Mouse (Mus musculus): ENCODE results near the gene Slc39a11. TPM values are rescaled to one million over a fixed set of nuclear protein-coding genes. Genes with fewer than 3 reads are reported as not detected.
A peak's percentile ranks its signal among the peaks of the same experiment; 100 is the strongest.

The Slc39a11 gene
- total RNA-seq, 2 experiments from 2014 or later = 24.8 to 36.9 TPM

DNA sequence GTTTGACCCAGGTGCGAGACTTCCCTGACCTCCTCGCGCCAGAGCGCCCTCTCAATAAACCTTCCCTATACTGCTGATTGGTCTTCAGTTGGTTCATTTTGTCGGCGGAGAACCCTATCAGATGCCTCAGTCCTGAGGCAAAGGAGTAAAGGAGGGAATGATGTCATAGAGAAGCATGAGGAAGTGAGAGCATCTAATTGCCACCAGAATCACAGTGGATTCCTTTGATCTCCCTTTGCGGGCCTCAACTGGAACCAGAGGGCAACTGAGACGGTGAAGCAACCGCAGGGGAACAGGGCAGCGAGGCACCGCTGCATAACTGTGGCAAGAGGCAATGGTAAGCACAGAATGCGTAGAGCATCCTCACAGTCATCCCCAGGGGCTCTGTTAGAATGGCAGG, 11.2 kb downstream of the Slc39a11 start:
- peak; percentile 89 for ATAC-seq (replicated peaks; ENCODE audit: poor library complexity, severe bottlenecking)

DNA sequence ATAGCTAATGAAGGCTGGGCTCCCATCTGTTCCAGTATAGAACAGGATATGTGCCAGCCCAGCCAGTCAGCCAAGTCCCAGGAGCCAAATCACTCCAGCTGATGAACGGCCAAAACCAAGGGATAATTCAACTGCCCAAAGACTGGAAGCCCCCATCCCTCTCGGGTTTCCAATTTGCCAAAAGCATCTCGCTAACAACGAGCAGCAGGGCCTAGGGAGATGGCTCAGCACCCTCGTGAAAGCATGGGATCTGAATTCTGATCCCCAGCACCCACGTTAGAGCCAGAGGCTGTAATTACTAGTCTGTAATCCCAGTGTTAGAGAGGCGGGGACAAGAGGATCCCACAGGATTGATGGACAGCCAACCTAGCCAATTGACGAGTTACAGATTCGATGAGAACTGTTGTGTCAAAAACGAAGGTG, 15.2 kb downstream of the Slc39a11 start:
- no peak for ATAC-seq (replicated peaks; ENCODE audit: poor library complexity, severe bottlenecking)

DNA sequence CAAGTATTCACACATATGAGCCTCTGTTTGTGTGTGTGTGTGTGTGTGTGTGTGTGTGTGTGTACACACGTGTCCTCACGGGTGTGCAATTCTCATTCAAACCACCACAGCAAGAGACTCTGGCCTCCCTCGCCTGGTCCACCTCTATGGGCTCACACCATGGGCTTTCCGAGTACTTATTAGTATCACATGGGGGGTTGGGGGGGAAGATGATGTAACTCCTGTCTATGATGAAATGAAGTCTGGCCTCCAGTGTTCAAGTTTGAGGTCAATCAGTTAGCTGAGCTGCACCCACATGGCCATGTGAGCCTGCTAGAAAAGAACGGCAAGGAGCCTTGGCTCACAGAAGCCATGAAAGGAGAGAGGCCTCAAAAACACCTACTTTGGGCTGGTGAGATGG, 16.5 kb downstream of the Slc39a11 start:
- ATAC-seq (replicated peaks; ENCODE audit: poor library complexity, severe bottlenecking) = peak; percentile 77

DNA sequence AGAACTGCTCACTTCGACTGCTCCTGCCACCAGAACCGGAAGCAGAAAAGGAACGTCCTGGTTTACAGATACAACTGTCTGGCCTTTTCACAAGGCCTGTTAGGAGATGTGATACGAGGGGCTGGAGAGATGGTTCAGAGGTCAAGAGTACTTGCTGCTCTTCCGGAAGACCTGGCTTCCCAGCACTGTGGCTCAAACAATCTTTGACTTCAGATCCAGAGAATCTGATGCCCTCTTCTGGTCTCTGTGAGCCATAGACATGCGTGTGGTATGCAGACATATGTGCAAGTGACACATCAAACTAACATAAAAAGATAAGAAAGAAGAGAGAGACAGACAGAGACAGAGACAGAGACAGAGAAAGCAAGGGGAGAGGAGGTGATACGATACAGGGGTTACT, 17.6 kb downstream of the Slc39a11 start:
- ATAC-seq (replicated peaks; ENCODE audit: poor library complexity, severe bottlenecking) = no peak

DNA sequence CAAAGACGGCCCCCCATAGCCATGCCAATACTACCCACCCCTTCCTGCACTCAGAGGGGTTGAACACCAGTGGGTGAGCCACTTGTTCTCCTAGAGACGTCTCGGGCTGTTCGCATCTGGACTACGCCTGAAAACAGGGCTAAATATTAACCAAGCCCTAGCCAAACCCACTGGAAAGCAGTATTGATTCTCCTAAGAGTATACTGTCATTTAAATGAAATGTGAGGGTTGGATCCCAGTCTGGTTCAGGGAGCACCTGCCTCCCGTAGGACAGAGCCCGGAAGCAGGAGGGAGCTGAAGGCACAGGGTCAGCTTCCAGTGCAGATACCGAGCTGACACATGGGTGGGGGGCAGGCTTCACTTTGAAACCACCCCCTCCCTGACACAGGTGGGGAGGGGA, 18.0 kb downstream of the Slc39a11 start:
- no peak for ATAC-seq (replicated peaks; ENCODE audit: poor library complexity, severe bottlenecking)

DNA sequence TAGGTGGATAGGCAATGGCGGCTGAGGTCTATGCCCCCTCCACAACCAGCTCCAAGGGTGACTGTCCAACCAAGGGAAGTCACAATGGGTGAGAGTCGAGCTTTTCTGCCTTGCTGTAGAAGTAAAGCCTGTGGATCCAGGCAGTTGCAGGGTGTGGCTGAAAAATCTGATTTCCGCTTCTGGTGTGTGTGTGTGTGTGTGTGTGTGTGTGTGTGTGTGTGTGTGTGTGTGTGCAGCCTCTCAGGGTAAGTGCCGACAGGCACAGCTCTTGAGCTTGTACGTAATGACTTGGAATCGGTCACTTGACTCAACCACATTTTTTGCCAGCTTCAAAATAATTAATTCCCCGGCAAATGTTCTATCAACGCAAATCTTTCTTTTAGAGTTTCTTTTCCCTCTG, 18.6 kb downstream of the Slc39a11 start:
- no peak for ATAC-seq (replicated peaks; ENCODE audit: poor library complexity, severe bottlenecking)

DNA sequence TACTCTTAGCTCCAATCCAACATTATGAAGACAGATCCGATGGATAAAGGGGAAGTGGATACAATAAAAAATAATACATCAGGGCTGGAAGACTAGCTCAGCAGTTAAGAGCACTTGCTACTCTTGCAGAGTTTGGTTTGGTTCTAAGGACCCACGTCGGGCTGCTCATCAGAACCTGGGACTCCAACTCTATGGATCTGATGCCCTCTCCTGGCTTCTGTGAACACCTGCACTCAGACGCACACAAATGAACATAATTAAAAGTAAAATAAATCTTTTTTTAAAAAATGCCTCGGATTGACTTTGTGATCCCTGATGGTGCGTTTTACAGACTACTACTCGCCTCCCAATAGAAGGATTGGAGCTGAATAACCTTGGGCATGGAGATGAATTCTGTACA, 19.2 kb downstream of the Slc39a11 start:
- no peak for ATAC-seq (replicated peaks; ENCODE audit: poor library complexity, severe bottlenecking)

DNA sequence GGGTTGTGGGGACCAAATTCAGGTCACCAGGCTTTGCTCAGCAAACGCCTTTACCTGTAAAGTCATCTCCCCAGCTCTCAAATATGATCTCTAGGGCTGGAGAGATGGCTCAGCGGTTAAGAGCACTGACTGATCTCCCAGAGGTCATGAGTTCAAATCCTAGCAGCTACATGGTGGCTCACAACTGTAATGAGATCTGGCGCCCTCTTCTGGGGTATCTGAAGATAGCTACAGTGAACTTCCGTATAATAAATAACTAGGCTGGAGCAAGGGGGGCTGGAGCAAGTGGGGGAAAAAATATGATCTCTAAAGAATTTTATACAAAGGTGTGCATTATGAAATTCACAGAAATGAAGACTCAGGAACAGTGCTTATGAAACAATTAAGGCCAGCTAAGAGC, 22.1 kb downstream of the Slc39a11 start:
- no peak; the same call in 1 of the 2 replicates for ATAC-seq (replicated peaks; ENCODE audit: poor library complexity, severe bottlenecking)

DNA sequence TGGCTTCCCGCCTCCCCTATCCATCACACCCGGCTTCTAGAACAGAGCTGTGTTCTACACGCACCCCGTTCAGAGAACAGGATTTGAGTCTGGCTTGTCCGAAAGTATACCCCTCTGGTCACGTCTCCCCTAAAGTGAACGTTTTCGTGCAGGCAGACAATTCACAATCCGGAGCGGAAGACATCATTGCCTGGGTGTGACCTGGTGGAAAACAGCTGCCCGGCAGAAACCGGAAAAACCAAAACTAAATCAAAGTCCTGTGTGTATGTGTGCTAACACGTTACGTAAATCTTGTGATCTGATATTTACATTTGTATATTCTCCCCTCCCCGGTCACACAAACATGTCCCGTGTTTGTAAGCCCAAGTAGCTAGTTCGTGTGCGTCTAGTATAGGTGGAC, 24.4 kb downstream of the Slc39a11 start:
- ATAC-seq (replicated peaks; ENCODE audit: poor library complexity, severe bottlenecking) = no peak

DNA sequence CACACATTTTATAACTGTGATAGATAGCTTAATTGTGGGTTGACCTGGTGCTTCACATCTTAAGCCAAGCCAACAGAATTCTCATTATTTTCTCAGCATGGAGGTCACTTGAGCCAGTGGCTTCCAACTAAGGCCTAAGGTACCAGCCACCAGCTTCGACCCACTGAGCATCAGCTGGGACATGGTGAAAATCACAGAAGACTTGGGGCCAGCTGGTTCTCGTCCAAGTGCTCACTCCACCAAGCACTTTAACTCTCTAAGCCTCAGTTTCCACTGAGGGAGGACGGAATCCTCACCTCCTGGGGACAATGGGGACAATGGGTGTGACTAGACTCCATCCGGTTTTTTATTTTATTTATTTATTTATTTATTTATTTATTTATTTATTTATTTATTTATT, 27.9 kb downstream of the Slc39a11 start:
- ATAC-seq (replicated peaks; ENCODE audit: poor library complexity, severe bottlenecking) = no peak

DNA sequence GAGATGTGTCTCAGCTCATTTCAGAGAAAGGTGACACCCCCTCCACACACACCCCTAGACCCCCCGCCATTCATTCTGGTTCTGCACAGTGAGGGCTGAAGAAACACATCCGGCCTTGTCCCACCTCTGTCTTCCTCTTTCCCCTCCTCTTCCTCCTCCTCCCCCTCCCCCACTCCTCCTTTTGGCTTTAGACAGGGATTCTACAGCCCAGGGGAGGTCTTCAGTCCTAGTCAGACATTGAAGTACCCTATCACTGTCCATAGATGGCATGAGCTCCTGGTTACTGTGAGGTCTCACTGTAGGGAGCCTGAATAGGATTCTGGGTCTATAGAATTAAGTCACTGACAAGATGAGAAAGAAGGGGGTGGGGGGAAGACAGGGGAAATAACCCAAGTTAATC, 28.9 kb downstream of the Slc39a11 start:
- ATAC-seq (replicated peaks; ENCODE audit: poor library complexity, severe bottlenecking) = no peak

DNA sequence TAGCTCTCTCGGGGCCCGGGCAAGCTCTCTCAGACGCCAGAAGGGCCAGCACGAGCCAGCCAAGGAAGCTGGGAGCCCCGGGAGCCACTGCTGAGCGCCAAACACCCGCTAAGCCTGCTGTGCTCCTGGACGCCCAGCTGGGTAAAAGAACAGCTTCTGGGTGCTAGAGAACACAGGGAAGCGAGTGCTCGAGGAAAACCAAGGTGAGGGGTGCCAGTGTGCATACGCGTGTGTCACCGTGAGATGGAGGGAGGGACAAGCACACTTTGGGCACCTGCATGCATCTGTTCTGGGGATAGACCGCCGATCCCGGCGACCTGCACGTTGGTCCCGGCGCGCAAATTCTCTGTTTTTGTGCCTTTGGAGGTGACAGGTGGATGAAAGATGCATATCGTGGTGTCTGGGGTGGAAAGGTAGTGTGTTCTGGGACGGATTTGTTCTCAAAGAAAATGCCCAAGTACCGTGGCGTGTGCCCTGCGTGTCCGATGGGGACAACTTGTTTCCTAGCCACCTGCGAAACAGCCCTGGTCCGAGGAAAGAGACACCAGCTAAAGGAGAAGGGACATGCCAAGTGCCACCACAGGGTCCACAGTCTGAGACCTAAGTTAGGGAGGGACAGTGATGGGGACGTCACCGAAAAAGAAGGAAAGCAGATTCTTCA, 30.3 kb downstream of the Slc39a11 start:
- no peak for ATAC-seq (replicated peaks; ENCODE audit: poor library complexity, severe bottlenecking)

DNA sequence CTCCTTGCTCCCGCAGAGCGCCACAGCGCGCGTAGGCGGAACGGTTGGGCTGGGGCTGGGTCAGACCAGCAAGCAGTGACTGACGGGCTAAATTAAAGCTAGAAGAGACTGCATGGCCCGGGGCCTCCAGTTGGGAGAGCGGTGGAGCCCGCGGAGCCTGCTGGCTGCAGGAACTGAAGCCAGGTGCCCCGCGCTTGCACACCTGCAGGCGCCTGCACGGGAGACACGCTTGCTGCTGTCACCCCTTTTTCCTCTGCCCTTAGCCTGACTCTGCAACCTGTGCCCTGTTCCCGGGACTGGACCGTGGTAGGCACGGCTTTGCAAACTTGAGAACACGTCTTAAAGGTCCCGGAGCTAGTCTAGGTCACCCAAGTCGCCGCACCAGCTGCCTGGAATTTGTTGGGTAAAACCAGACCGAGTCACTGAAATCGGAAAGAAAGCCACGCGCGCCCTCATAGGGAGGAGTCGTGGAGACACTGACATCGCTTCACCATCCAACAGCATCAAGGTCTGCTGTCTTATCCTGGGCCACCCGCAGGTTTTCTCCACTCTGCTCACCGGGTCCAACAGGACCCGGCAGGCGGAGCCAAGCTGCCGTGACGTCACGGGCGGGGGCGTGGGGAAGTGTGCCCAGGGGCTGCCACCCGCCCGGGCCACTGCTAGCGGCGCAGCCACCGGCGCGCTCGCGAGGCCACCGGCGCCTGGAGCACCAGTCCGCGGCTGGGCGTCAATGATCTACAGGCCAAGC, 31.0 kb downstream of the Slc39a11 start, which contains the start of gene Sstr2:
Sstr2 (plus strand) TSS at position 671 of the 748 bp plus-strand sequence.
- ATAC-seq (replicated peaks; ENCODE audit: poor library complexity, severe bottlenecking) = peak; percentile 62

DNA sequence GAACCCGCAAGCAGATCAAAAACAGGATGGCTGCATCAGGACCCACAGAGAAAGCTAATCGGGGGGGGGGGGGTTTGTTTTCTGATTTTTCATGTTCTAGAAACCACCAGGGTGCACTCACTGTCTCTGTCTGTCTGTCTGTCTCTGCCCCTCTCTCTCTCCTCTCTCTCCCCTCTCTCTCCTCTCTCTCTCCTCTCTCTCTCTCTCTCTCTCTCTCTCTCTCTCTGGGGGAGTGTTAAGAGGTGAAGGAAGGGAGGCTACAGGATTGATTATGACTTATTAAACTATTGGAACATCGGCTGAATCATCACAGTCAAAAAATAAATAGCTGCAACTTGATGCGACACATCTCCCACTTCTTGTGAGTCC, 31.6 kb downstream of the Slc39a11 start:
- no peak for ATAC-seq (replicated peaks; ENCODE audit: poor library complexity, severe bottlenecking)

DNA sequence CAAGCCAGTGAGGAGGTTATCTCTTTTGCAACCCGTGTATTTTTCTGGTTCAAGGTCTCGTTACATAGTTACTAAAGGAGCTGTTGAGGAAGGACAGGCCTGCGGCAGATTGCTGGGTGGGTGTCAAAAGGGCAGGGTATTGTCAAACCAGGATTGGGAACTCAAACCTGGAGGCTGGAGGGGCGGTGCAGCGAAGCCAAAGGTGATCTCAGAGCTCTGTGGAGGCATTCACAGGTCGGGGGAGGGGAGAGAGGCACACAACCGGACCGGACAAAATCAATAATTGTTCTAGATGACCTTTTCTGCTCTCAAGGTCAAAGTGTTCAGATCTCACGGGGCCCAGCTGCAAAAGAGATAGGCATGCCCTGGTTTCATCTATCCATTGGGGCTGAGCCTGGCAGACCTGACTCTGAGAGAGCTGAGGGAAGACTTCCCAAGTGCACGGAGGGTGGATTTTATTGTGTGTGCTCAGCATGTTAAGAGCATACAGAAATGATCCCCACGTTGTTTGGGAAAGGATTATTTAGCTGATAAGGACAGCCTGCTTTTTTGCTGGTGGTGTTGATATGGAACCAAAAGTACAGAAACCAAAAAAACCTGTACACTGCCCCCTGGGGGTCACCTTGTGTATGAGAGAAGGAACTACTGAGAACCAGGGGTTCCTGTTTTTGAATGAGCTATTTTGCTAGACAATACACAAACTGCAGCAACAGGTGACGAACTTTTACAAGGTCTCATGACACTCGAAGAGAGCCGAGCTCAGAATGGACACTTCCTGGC, 32.6 kb downstream of the Slc39a11 start:
- ATAC-seq (replicated peaks; ENCODE audit: poor library complexity, severe bottlenecking) = peak; percentile 66

DNA sequence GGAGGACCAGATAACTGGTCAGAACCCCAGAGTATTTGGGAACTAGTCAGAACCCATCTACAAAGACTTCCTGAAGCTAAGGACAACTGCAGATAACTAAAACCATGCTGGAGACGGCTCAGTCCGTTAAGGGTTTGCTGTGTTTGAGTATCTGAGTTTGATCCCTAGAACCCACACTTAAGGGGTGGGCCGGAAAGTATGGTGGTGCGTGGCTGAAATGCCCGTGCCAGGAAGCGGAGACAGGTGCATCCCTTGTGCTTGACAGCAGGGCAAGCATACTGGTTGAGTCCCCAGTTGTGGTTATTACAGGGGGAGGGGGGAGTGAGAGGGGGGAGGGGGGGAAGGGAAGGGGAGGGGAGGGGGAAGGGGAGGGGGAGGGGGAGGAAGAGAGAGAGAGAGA, 35.4 kb downstream of the Slc39a11 start:
- 0 out of 2 replicates have a peak, but pooled peaks have one; percentile 10 for ATAC-seq (replicated peaks; ENCODE audit: poor library complexity, severe bottlenecking)

DNA sequence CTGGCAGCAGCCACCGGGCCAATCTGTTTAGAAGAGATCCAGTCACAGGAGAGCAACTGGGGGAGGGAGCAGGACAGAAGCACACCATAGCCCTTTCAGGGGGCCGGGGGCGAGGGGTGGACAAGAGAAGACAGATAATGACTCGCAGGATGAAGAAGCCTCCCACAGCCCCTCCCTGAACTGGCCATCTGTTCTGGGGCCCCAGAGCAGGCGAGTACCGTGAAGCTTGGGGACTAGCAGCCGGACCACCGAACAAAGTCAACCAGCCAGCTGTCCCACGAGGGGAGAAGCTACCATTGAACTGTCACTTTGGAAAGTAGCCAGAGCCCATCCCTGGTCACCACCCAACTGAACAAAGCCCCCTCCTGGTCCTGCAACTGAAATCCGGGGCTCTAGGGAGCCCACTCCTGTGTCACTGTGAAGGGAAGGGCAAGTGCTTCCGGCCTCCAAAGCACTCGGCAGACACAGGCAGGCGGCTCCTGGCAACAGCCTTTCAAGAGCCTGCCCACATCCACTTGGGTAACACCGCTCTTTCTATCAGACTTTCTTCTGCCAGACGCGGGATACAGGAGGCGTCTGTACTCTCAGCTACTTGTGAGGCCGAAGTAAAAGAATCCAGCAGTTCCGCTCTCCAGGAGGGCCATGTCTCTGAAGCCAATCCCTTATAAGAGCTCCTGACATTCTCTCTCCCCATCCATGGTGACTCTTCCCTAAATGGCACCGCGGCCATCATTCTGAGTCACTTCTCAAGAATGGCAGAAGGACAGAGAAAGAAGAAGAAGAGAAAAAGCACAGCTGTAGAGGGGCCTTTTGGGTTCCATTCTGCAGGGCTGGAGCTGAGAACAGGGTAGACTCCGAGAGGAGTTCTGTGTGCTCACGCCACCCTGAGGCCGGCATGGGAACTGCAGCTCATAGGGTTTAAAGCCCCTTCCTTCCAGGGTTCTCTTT, 37.9 kb downstream of the Slc39a11 start:
- peak; percentile 76 for ATAC-seq (replicated peaks; ENCODE audit: poor library complexity, severe bottlenecking)

DNA sequence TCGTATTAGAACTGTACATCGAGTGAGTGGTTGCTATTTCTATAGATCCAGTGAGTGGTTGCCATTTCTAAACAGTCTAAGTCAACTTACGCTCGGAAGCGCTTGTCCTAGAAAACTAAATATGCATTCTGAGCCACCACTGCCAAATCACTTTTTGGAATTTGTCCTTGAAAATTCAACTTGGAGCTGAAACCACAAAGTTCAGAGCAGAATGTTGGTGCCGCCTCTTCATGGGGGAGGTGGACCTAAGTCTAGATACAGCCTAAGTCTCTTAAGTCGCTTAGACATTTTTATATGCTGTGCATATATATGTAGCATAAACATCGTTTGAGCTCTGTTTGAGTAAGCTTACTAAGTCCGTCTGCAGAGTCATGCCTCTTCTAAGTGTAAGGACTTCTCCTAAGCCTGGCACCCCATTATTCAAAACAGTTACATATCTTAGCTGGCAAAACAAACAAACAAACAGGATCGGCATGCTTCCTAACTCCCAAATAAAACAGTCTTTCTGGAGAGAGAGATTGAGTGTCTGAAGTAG, 38.7 kb downstream of the Slc39a11 start:
- ATAC-seq (replicated peaks; ENCODE audit: poor library complexity, severe bottlenecking) = no peak

DNA sequence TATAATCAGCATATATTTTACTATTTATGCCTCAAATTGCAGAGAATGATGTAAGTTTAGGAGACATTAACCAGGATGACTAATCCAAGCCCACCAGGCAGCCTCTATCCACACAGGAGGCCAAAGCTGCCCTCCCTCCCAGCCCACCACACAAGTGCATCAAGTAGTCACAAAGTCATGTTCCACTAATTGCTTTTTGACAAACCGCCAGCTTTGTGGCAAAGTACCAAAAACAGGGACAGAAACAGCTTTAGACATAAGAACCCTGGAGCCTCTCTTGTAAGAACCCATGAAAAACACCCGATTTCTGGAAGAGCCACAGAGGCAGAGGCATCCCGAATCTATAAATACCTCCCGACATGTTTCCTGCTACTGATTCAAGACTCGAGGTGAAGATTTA, 39.6 kb downstream of the Slc39a11 start:
- no peak for ATAC-seq (replicated peaks; ENCODE audit: poor library complexity, severe bottlenecking)

DNA sequence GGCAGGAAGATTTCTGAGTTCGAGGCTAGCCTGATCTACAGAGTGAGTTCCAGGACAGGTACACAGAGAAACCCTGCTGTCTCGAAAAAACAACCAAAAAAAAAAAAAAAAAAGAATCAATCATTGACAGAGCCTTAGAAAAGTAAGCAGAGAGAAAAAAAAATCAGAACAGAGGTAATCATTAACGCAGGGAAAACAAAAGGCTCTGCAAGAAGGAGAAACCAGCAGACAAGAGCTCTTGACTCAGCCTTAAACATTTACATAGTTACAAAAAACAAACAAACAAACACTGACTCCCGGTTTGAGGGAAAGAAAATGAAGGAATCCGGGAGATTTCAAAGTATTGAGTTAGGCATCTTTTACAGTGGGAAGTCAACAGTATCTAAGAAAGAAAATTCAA, 40.3 kb downstream of the Slc39a11 start:
- ATAC-seq (replicated peaks; ENCODE audit: poor library complexity, severe bottlenecking) = no peak
